Mouse (Mus musculus) monocyte, adult 59 days (primary cell): Measurements from ENCODE around the gene Gpsm2. TPM values are rescaled to one million over a fixed set of nuclear protein-coding genes. Genes with fewer than 3 reads are reported as not detected.

Experiments used
- total RNA-seq, 2 experiments: library from RNA; stranded (reverse); gene quantifications; one replicate each; pipeline ENCODE4 v1.2.4; 2023

Gpsm2 gene
- total RNA-seq: 10 to 100 TPM in 1 of 2 experiments, 1 to 10 TPM in 1; 5.6 to 12.1 TPM

GRCm38 (mm10) chr3:108722036-108722872, at the start of gene Gpsm2:
Gpsm2 (minus strand) TSS chr3:108722309.

DNA sequence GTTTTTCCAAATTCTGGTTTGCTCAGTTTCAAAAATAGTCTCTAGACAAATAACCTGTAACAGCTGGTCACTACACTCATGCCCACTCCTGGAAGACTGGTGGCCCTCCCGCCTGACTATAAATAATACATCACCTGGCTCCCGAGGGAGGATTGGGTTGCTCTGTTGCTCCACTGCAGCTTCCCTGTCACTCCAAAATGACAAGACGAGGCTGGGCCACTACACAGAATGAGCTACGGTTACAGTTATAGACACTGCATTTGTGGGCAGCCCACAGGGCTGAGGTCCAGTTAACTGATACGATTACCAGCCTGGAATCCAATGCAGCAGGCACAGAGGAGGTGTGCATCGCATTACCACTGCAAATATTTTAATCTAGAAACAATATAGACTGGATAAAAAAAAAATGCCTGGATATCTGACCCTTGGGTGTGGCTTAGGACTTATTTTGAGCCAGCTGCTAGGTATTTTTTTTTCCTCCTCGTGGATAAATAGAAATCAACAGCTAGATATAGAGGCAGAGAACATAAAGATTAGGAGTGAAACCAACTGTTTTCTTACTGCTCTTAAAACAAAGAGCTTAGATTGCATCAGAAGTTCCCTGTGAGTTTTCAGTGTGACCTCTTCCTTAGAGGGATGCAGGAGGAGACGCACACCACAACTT, 17.1 kb upstream of the Gpsm2 start, which contains the start of gene Aknad1:
Gene Aknad1, plus strand, starts transcription at position 614 of the 664 bp plus-strand sequence.

DNA sequence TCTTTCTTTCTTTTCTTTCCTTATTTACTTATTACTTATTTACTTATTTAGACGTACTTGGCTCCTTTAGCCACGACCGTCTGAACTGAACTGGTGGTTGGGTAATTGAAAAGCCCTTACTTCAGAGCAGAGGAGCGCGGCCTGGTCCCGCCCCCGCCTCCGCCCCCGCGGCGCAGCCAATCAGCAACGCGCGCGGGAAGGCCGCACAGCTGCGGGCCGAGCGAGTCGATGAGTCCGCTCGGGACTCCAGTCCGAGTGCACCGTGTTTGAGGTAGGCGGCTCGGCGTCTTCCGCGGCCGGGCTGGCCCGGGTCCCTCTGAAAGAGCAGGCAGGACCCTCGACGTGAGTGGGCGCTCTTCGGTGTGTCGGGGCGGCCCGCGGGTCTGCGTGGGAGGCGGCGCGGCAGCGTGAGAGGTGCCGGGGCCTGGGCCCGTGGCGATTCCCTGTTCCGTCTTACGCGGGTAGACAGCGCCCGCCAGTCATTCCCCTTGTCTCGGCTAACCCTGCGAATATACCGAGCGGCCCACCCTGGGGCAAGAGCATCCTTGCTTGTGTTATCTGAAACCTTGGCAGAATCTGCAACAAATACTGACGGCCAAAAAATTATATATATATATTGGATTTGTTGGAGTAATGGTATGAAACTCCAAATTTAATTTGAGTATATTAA, 68.3 kb downstream of the Gpsm2 start, which contains the start of gene Clcc1:
Gene Clcc1, plus strand, starts transcription at position 204 of the 670 bp plus-strand sequence.

Other genes with a start within 250 kb of the Gpsm2 start
- gene 1700013F07Rik, start 188.2 kb downstream of the Gpsm2 start, total RNA-seq: not detected
- not detected for gene 5330417C22Rik, start 185.8 kb downstream of the Gpsm2 start, total RNA-seq
- 10 to 100 TPM; 36.9 to 38.4 TPM for gene Tmem167b, start 159.8 kb downstream of the Gpsm2 start, total RNA-seq
- gene Taf13, start 150.6 kb downstream of the Gpsm2 start, total RNA-seq: 10 to 100 TPM; 24.1 to 30.4 TPM
- gene Wdr47, start 131.0 kb downstream of the Gpsm2 start, total RNA-seq: 10 to 100 TPM in 1 of 2 experiments, 1 to 10 TPM in 1; 8.2 to 18.8 TPM
- gene Clcc1, start 68.4 kb downstream of the Gpsm2 start, total RNA-seq: 10 to 100 TPM; 32.7 to 36.7 TPM
- not detected for gene Aknad1, start 17.3 kb upstream of the Gpsm2 start, total RNA-seq
- 10 to 100 TPM; 87.4 to 96.6 TPM for gene Stxbp3, start 118.2 kb upstream of the Gpsm2 start, total RNA-seq
- 1 to 10 TPM; 2.8 to 3.4 TPM for gene Fndc7, start 167.7 kb upstream of the Gpsm2 start, total RNA-seq
- gene Prpf38b, start 189.4 kb upstream of the Gpsm2 start, total RNA-seq: 100 to 1,000 TPM; 173 to 193 TPM
- gene Henmt1, start 217.6 kb upstream of the Gpsm2 start, total RNA-seq: not detected
- not detected for gene Gm9857, start 218.1 kb upstream of the Gpsm2 start, total RNA-seq